Mouse (Mus musculus) kidney, postnatal 0 days (tissue): ENCODE results near the gene Klhl29. TPM values are rescaled to one million over a fixed set of nuclear protein-coding genes. Genes with fewer than 3 reads are reported as not detected.

Source experiments
- ATAC-seq: fragments of 200-750 bp; cut with Nextera tagmentation; replicated peaks from 2 replicates; pipeline ENCODE4 v1.8.0; 2017; ENCODE audit warnings: low read depth, moderate number of reproducible peaks, moderate TSS enrichment, moderate library complexity; ENCODE audit not compliant: low FRiP score
- DNase-seq: peaks from one replicate; pipeline ENCODE4 v3.0.0-alpha.2; 2016; ENCODE audit warnings: low spot score
- H3K27ac ChIP-seq: fragments of 300-500 bp; sonication (generic); 2 replicates; pipeline ENCODE4 v1.5.1; 2014; ENCODE audit warnings: mild to moderate bottlenecking
- H3K27me3 ChIP-seq: fragments of 300-500 bp; sonication (generic); 2 replicates; pipeline ENCODE4 v1.6.1; 2014; ENCODE audit warnings: low read length, mixed read lengths; ENCODE audit not compliant: insufficient read depth
- H3K36me3 ChIP-seq: fragments of 300-500 bp; sonication (generic); 2 replicates; pipeline ENCODE4 v1.6.1; 2014; ENCODE audit warnings: low read length, mixed read lengths; ENCODE audit not compliant: insufficient read depth
- H3K4me1 ChIP-seq: fragments of 300-500 bp; sonication (generic); replicated peaks from 2 replicates; pipeline ENCODE4 v1.6.1; 2014; ENCODE audit warnings: antibody characterized with exemption, low read length, mixed read lengths; ENCODE audit not compliant: insufficient read depth
- H3K4me2 ChIP-seq: fragments of 300-500 bp; sonication (generic); 2 replicates; pipeline ENCODE4 v1.6.1; 2014; ENCODE audit warnings: mild to moderate bottlenecking, low read length, moderate library complexity, mixed read lengths
- H3K4me3 ChIP-seq: fragments of 300-500 bp; sonication (generic); replicated peaks from 2 replicates; pipeline ENCODE4 v1.5.1; 2014; ENCODE audit warnings: low read depth, low read length
- H3K9ac ChIP-seq: fragments of 300-500 bp; sonication (generic); 2 replicates; pipeline ENCODE4 v1.6.1; 2014; ENCODE audit warnings: low read depth, low read length
- H3K9me3 ChIP-seq: fragments of 300-500 bp; sonication (generic); replicated peaks from 2 replicates; pipeline ENCODE4 v1.6.1; 2016; ENCODE audit warnings: low read length, inconsistent platforms, mixed read lengths
- CTCF ChIP-seq: IDR thresholded peaks from 2 replicates; pipeline ENCODE4 v1.5.1; 2016; ENCODE audit warnings: antibody characterized with exemption, low read depth, mild to moderate bottlenecking, moderate library complexity
- WGBS: fragments of 180-500 bp; shearing (Covaris S2); extraction: QIAGEN DNeasy Blood & Tissue Kit; methylation state at CpG from one replicate; pipeline ENCODE4 v1.1.7; 2014; 5-methylcytosine and 5-hydroxymethylcytosine counted together
- polyA plus RNA-seq: library from polyadenylated mRNA; unstranded; fragments of >200 nt; fragmentation: Nextera tagmentation; extraction: Ambion mirVana; gene quantifications from 2 replicates; pipeline ENCODE4 v1.2.1, GENCODE M21; 2015

Gene Klhl29
- polyA plus RNA-seq, 1 experiment from 2014 or later, result 0.30 TPM

DNA sequence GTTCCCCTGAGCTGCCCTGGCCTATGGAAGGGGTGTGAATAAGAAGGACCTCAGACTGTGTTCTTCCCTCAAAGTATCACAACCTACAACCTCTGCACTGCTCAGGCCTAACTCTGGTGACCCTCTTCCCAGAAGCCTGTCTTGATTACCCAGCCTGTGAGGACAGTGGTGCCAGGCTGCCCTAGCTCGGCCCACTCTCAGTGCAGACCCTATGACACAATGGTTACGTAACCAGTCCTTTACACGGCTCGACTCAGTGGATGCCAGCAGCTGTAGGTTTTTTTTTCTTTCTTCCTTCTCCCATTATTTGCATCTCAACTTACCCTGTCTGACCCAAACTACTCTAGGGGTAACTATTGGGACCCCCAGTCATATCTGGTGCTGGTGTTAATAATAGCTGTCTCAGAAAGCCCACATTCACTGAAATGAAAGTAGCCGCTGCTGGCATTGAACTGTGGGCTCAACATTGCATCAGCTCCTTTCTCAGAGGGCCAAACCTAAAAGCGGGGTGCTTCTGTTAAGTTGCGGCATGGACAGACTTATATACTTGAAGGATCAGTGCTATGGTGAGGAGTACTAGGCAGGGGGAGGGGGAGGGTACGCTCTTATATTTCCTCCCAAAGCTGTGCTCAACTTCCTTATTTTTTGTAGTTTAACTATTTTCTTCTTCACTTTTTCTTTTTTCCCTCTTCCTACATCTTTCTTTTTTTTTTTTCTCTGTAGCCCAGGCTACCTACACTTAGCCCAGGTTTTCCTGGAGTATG lies 152.9 kb downstream of the Klhl29 start:
- no peak overlapping the region for H3K4me2 ChIP-seq
- WGBS, result 94% methylated on average over 8 of the region's 8 CpGs

DNA sequence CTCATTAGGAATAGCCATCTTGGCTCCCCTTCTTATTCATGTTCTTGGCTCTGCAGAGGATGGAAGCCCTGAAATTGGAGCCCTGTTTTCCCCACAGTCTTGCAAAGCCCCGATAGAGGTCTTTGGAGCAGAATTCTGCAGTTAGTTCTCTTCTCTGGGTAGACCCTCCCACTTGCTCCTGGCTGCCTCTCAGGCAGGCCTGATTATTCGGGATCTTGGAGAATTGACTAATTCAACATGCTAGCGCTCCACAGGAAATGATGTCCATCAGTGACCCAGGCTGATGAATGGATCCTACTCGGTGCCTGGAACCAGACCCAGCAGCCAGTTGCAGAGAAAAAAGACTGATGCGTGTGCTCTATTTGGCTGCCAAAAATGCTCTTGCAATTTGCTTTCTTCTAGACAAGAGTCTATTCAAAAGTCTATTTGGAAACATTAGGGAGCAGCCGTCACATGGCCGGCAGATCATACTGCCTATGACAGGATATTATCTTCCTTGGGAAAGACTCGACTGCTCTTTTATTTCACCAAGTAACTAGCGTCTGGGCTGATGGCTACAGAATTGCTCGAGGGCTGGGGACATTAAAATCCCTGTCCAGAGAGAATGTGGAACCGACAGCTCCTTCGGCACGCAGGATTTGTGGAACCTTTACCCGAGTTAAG lies 155.4 kb downstream of the Klhl29 start:
- TF ChIP-seq CTCF, result no peak
- Histone ChIP-seq H3K9me3 (no peaks in the 10 kb centered on the region), H3K9ac (no peak overlapping the region), H3K4me2 (no peak overlapping the region), H3K4me3 (no peak overlapping the region), H3K4me1 (no peaks in the 10 kb centered on the region), H3K27ac (no peak overlapping the region), H3K27me3 (no peaks in the 10 kb centered on the region), H3K36me3 (no peaks in the 10 kb centered on the region)
- ATAC-seq (no peak), DNase-seq (no peak)
- 69% methylated on average over 14 of the region's 14 CpGs for WGBS

More for the DNA sequence above, 152.9 kb downstream of the Klhl29 start:
- Histone ChIP-seq H3K27me3 (no peaks in the 10 kb centered on the region), H3K4me3 (no peak overlapping the region), H3K27ac (no peak overlapping the region), H3K9me3 (no peaks in the 10 kb centered on the region), H3K36me3 (no peaks in the 10 kb centered on the region), H3K4me1 (no peaks in the 10 kb centered on the region), H3K9ac (no peak overlapping the region)
- no peak for ATAC-seq
- TF ChIP-seq CTCF, result no peak
- DNase-seq, result no peak

GRCm38 (mm10) chr12:5215836-5216747 lies 159.4 kb downstream of the Klhl29 start:
- WGBS, result 53% methylated on average over 15 of the region's 15 CpGs
- ATAC-seq, result peak; percentile 26
- Histone ChIP-seq H3K9ac (no peak overlapping the region), H3K36me3 (no peaks in the 10 kb centered on the region), H3K27me3 (no peaks in the 10 kb centered on the region), H3K4me1 (peaks cover 17% of the 10 kb centered on the region; the same call in 1 of the 2 replicates), H3K27ac (no peak overlapping the region), H3K4me3 (no peak overlapping the region), H3K9me3 (no peaks in the 10 kb centered on the region), H3K4me2 (no peak overlapping the region)
- DNase-seq, result no peak
- no peak for TF ChIP-seq CTCF

DNA sequence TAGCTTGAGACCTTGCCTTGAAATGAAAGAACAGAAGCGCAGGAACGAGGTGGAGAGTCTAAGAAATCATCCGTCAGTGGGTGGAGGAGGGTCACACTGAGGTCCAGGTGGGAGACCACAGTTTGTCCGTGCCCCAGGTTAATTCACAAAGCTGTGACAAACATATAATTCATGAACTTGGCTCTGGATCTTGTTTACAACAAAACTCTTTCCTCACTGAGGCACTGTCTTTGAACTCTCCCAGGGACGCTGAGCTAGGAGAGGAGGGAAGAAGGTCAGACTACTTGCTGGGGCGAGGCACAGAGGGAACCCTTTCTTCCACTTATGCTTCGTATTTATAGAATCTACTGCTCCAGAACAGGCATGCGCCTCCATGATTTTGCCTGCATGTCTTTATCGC lies 161.2 kb downstream of the Klhl29 start:
- Histone ChIP-seq H3K27ac (peak overlapping the region; percentile 83), H3K27me3 (no peaks in the 10 kb centered on the region), H3K4me1 (peaks cover 17% of the 10 kb centered on the region; the same call in 1 of the 2 replicates), H3K4me2 (no peak overlapping the region), H3K4me3 (no peak overlapping the region), H3K9me3 (no peaks in the 10 kb centered on the region), H3K36me3 (no peaks in the 10 kb centered on the region), H3K9ac (no peak overlapping the region)
- no peak for ATAC-seq
- DNase-seq, result no peak
- WGBS, result 65% methylated on average over 9 of the region's 9 CpGs
- TF ChIP-seq CTCF, result no peak

DNA sequence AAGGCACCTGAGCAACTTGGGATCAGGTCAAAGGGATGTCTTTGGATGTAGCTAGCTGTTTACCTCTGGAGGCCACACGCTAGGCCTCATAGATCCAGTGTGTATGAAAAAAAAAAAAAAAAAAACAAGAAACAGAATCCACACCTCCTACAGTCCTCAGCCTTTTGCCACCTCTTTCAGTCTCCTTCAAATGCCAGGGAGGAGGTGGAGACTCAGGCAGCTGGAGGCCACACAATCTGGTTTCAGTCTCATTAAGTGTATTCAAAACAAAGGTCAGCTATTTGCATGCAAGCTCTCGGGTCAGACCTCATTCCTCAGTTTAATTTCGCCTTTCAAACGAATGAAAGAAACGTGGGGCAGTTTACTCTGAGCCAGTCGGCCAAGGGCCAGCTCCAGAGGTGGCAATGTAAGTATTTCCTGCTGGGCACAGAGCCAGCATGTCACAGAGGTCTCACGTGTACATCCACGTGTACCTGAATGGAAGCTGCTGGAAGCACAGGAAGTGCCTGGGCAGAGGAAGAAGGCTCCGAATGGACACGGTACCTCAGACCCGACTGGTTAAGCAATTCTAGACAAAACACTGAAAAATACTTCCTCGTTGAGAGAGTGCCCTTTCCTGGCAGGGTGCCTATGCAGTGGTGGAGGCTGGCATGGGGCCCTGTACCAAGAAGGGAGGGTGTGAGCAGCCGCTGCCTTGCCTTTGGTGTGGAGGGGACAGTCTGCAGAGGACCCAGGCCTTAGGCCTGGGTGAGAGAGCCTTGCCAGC lies 162.0 kb downstream of the Klhl29 start:
- WGBS, result 14% methylated on average over 13 of the region's 13 CpGs
- Histone ChIP-seq H3K27ac (peak overlapping the region; percentile 83), H3K4me3 (no peak overlapping the region), H3K4me1 (peaks cover 17% of the 10 kb centered on the region; the same call in 1 of the 2 replicates), H3K9ac (no peak overlapping the region), H3K27me3 (no peaks in the 10 kb centered on the region), H3K4me2 (no peak overlapping the region), H3K36me3 (no peaks in the 10 kb centered on the region), H3K9me3 (no peaks in the 10 kb centered on the region)
- DNase-seq (peak; percentile 84), ATAC-seq (peak; percentile 85)
- no peak for TF ChIP-seq CTCF
